Mouse (Mus musculus) left cerebral cortex, postnatal 25 days (tissue): ENCODE data around the gene Tm9sf2. TPM values are rescaled to one million over a fixed set of nuclear protein-coding genes. Genes with fewer than 3 reads are reported as not detected.
"Not testable (repeated sequence)": the region's sequence is repeated elsewhere in the genome, so short reads cannot be mapped to it uniquely, and the experiment has no call there.

ENCODE experiments used
- DNase-seq, 2 experiments: peaks; one replicate each; pipeline ENCODE4 v3.0.0; 2022; ENCODE audit warnings: low spot score in 2 of 2, mixed read lengths in 1 of 2
- intact Hi-C: fragments of 180-260 bp; cut with DNase I; formaldehyde crosslinking; loops from one replicate; pipeline ENCODE4 v1.15.1; 2025
- total RNA-seq, 2 experiments: library from RNA; stranded (reverse); gene quantifications; 2 replicates each; pipeline ENCODE4 v1.2.3; 2021

Tm9sf2 gene
- 100 to 1,000 TPM; 107 to 112 TPM for total RNA-seq

GRCm38 (mm10) chr14:122106822-122107468 is at the start of gene Tm9sf2:
Gene Tm9sf2 (plus strand): TSS chr14:122107038.
- intact Hi-C loops = loop anchor here (2.0 to 10.0 kb wide), 2 partner anchors 228 to 378 kb away; partner anchors contain the start of gene Ubac2
- peak; percentile 97 for DNase-seq

- intact Hi-C loops = no loop called here
- no peak for DNase-seq
These were observed 48.9 kb upstream of the Tm9sf2 start for GRCm38 (mm10) chr14:122057941-122058346.

GRCm38 (mm10) chr14:122060642-122061041 is 46.2 kb upstream of the Tm9sf2 start:
- intact Hi-C loops = loop anchor here (1.0 to 5.0 kb wide), 2 partner anchors 132 to 193 kb away; no protein-coding TSS in a partner anchor
- DNase-seq = peak; percentile 78 to 81

GRCm38 (mm10) chr14:122061376-122061775 is 45.5 kb upstream of the Tm9sf2 start:
- intact Hi-C loops = loop anchor here (5.0 kb wide), 1 partner anchor 194 kb away; no protein-coding TSS in a partner anchor
- DNase-seq = peak in 1 of 2 experiments; percentile 25

GRCm38 (mm10) chr14:122062411-122063090 is 44.3 kb upstream of the Tm9sf2 start:
- intact Hi-C loops = loop anchor here (5.0 kb wide), 1 partner anchor 195 kb away; no protein-coding TSS in a partner anchor
- no peak for DNase-seq

- DNase-seq = no peak
- intact Hi-C loops = loop anchor here (5.0 kb wide), 1 partner anchor 196 kb away; no protein-coding TSS in a partner anchor
These were observed 43.2 kb upstream of the Tm9sf2 start for GRCm38 (mm10) chr14:122063599-122063998.

GRCm38 (mm10) chr14:122064519-122064918 is 42.3 kb upstream of the Tm9sf2 start:
- peak; percentile 49 to 57 for DNase-seq
- intact Hi-C loops = loop anchor here (2.0 to 5.0 kb wide), 2 partner anchors 66 to 197 kb away; no protein-coding TSS in a partner anchor

GRCm38 (mm10) chr14:122066243-122066642 is 40.6 kb upstream of the Tm9sf2 start:
- intact Hi-C loops = no loop called here
- no peak for DNase-seq

- intact Hi-C loops, DNase-seq: not testable (repeated sequence)
These were observed 38.8 kb upstream of the Tm9sf2 start for GRCm38 (mm10) chr14:122068036-122068435.

- intact Hi-C loops = no loop called here
- DNase-seq = no peak
These were observed 37.8 kb upstream of the Tm9sf2 start for GRCm38 (mm10) chr14:122068801-122069695.

- no peak for DNase-seq
- intact Hi-C loops = no loop called here
These were observed 36.9 kb upstream of the Tm9sf2 start for GRCm38 (mm10) chr14:122069948-122070347.

GRCm38 (mm10) chr14:122073422-122073821 is 33.4 kb upstream of the Tm9sf2 start:
- DNase-seq = no peak
- intact Hi-C loops = no loop called here

GRCm38 (mm10) chr14:122074360-122074759 is 32.5 kb upstream of the Tm9sf2 start:
- no peak for DNase-seq
- intact Hi-C loops = no loop called here

- intact Hi-C loops = no loop called here
- DNase-seq = no peak
These were observed 31.2 kb upstream of the Tm9sf2 start for GRCm38 (mm10) chr14:122075485-122076200.

GRCm38 (mm10) chr14:122077017-122077416 is 29.8 kb upstream of the Tm9sf2 start:
- intact Hi-C loops = no loop called here
- DNase-seq = no peak

GRCm38 (mm10) chr14:122079428-122079827 is 27.4 kb upstream of the Tm9sf2 start:
- intact Hi-C loops = no loop called here
- peak in 1 of 2 experiments; percentile 40 for DNase-seq

- DNase-seq = no peak
- intact Hi-C loops = no loop called here
These were observed 26.9 kb upstream of the Tm9sf2 start for GRCm38 (mm10) chr14:122079921-122080320.

GRCm38 (mm10) chr14:122081308-122081707 is 25.5 kb upstream of the Tm9sf2 start:
- no peak for DNase-seq
- intact Hi-C loops = no loop called here

- no peak for DNase-seq
- intact Hi-C loops = no loop called here
These were observed 23.3 kb upstream of the Tm9sf2 start for GRCm38 (mm10) chr14:122083499-122083898.
